15 mouse cellular contexts compared by ENCODE assay signal in the genomic region with DNA sequence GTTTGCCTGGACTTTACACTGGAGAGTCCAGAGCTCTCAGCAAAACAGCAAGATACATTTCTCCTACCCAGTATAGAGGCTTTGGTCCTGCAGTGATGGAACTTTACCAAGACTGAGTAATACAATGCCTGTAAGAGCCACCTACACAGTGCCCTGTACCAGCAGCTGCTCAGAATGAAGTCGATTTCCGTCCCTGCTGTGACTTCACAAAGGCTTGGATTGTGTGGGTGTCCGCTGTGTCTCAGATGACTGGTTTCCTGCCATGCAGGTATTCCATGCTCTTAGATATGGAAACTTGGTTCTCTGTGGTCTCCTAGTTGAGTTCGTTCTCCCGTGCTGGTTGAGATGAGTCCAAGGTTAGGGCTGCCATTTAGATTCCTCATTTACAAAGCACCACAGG.
DNase-seq lines count a peak whose midpoint lies in the region; ATAC-seq lines count a peak whose summit lies in the region.
"Had no signal": no experiment of that assay in that cellular context is flagged by ENCODE, and none has a peak within 500 bp of the region (broad histone marks: within the 10 kb centered on the region; RNA-seq: fewer than 3 reads in every experiment).

No protein-coding gene starts in this region.

- WGBS in kidney, embryonic 16.5 days, result 77% methylated on average over 5 of the region's 5 CpGs

- DNase-seq in kidney, adult 18-20 months, result no peak
- peak; percentile 20 for DNase-seq in 3T3-L1 (ENCODE audit: low read depth, low spot score)
- DNase-seq in Muller cell, postnatal 12 days (ENCODE audit: inconsistent ontology term), result peak; percentile 81
- peak; percentile 43 to 59 for DNase-seq in cerebellum, postnatal 10 days
- no peak for DNase-seq in urinary bladder, adult 2 months (ENCODE audit: low spot score)
- no peak for DNase-seq in heart, adult 8-10 months (ENCODE audit: low spot score)
- DNase-seq: embryo, embryonic 11 days; gastrocnemius, adult 2 months; kidney, postnatal 10 days; lung, adult 2 months; thymus, adult 18-20 months had no signal

- no peak overlapping the region for H3K9ac ChIP-seq in kidney, embryonic 16.5 days (replicated peaks; ENCODE audit: low read length)

- H3K9me3 ChIP-seq in kidney, embryonic 16.5 days (ENCODE audit: low read length), result no peaks in the 10 kb centered on the region
- H3K9me3 ChIP-seq: megakaryocyte, embryonic 14.5 days had no signal

- peaks cover 12% of the 10 kb centered on the region; the same call in 1 of the 2 replicates for H3K4me1 ChIP-seq in kidney, embryonic 16.5 days (ENCODE audit: insufficient read depth, low read length)
- H3K4me1 ChIP-seq: megakaryocyte, embryonic 14.5 days had no signal

- no peak overlapping the region for H3K4me2 ChIP-seq in kidney, embryonic 16.5 days (replicated peaks; ENCODE audit: low read depth, low read length)

- no peaks in the 10 kb centered on the region for H3K27me3 ChIP-seq in kidney, embryonic 16.5 days (ENCODE audit: insufficient read depth, low read length)

- no peak overlapping the region for H3K27ac ChIP-seq in kidney, embryonic 16.5 days (ENCODE audit: low read length)
- H3K27ac ChIP-seq: gastrocnemius, adult 2 months had no signal

- 0 out of 2 replicates have a peak, but pooled peaks have one; percentile 39 for ATAC-seq in kidney, embryonic 16.5 days (ENCODE audit: low FRiP score, low TSS enrichment)
- ATAC-seq in megakaryocyte-erythroid progenitor cell, adult 5-6 weeks (replicated peaks; ENCODE audit: low FRiP score, low TSS enrichment, poor library complexity, severe bottlenecking), result no peak
- ATAC-seq: hindbrain, embryonic 16.5 days had no signal

- H3K4me3 ChIP-seq in kidney, embryonic 16.5 days (ENCODE audit: low read length), result no peak overlapping the region
- H3K4me3 ChIP-seq: gastrocnemius, adult 2 months; megakaryocyte, embryonic 14.5 days had no signal

- no peaks in the 10 kb centered on the region for H3K36me3 ChIP-seq in kidney, embryonic 16.5 days (ENCODE audit: insufficient read depth, low read length)

Comparison
In these comparisons a context has a peak if more than half of its experiments do, and no peak if none do; other contexts are left out.
1. DNase-seq: peak in 3T3-L1 (single experiment), Muller cell, postnatal 12 days (single experiment) and cerebellum, postnatal 10 days (2 of 2); none in kidney, adult 18-20 months (single experiment), urinary bladder, adult 2 months (single experiment) and heart, adult 8-10 months (single experiment).